Comparison of ENCODE assay signal across 24 mouse cellular contexts in the genomic region with DNA sequence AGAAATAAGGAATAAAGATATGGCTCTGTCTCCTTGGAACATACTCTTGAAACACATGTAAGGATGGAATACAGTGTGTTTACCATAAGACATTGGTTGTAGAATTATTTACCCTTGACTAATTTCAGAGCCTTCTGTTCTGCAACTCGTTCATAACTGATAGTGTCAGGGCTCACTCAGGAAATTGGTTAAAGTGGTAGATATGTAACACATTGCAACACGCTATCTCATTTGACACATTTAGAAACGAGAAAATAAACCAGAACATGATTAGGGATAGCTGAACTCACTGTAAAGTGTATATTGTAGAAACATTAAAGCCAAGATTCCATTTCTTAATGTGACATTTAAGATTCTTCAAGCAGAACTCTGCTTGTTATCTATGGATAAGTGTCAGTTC. TPM values are rescaled to one million over a fixed set of nuclear protein-coding genes. Genes with fewer than 3 reads are reported as not detected.
"Had no signal": no experiment of that assay in that cellular context is flagged by ENCODE, and none has a peak within 500 bp of the region (broad histone marks: within the 10 kb centered on the region; RNA-seq: fewer than 3 reads in every experiment).

No protein-coding gene starts in this region.

- H3K9ac ChIP-seq: liver, embryonic 14.5 days; lung, embryonic 14.5 days; midbrain, embryonic 13.5 days; midbrain, embryonic 15.5 days; neural tube, embryonic 13.5 days; neural tube, embryonic 15.5 days; stomach, embryonic 15.5 days had no signal

- ATAC-seq: midbrain, embryonic 13.5 days; midbrain, embryonic 15.5 days had no signal

- DNase-seq: lung, adult 18-20 months; lung, embryonic 14.5 days; lung, postnatal 10 days; lung, postnatal 4 days; right cerebral cortex, postnatal 14 days; thymus, adult 2 months; thymus, postnatal 25 days; thymus, postnatal 4 days had no signal

- H3K27me3 ChIP-seq: midbrain, embryonic 13.5 days; midbrain, embryonic 15.5 days; neural tube, embryonic 13.5 days; neural tube, embryonic 15.5 days; stomach, embryonic 15.5 days had no signal

- H3K27ac ChIP-seq: liver, embryonic 14.5 days; midbrain, embryonic 13.5 days; midbrain, embryonic 15.5 days; neural tube, embryonic 13.5 days; neural tube, embryonic 15.5 days; stomach, embryonic 15.5 days; stomach, postnatal 0 days had no signal

- H3K4me1 ChIP-seq: midbrain, embryonic 13.5 days; midbrain, embryonic 15.5 days; neural tube, embryonic 13.5 days; neural tube, embryonic 15.5 days; stomach, embryonic 15.5 days had no signal

- H3K9me3 ChIP-seq: midbrain, embryonic 13.5 days; midbrain, embryonic 15.5 days; neural tube, embryonic 13.5 days; neural tube, embryonic 15.5 days; stomach, embryonic 15.5 days had no signal

- H3K36me3 ChIP-seq: midbrain, embryonic 13.5 days; midbrain, embryonic 15.5 days; neural tube, embryonic 13.5 days; neural tube, embryonic 15.5 days; stomach, embryonic 15.5 days had no signal

- H3K4me3 ChIP-seq: midbrain, embryonic 13.5 days; midbrain, embryonic 15.5 days; neural tube, embryonic 13.5 days; neural tube, embryonic 15.5 days; stomach, embryonic 15.5 days had no signal

RNA-seq across cellular contexts. Expression of a gene that starts 1.6 kb away (rescaled TPM):
- total RNA-seq: midbrain, postnatal 0 days; monocyte, adult 5-6 weeks had no signal
- polyA plus RNA-seq: liver, embryonic 14.5 days; liver, embryonic 16.5 days; lung, embryonic 14.5 days; lung, embryonic 16.5 days; midbrain, embryonic 11.5 days; midbrain, embryonic 13.5 days; midbrain, embryonic 15.5 days; midbrain, postnatal 0 days; neural tube, embryonic 11.5 days; neural tube, embryonic 15.5 days; spleen, adult 2 months; stomach, embryonic 15.5 days; stomach, postnatal 0 days; testis, adult 2 months; thymus, adult 2 months; urinary bladder, adult 2 months had no signal

RNA-seq across cellular contexts. Expression of a gene that starts 5.5 kb away (rescaled TPM):
- total RNA-seq: midbrain, postnatal 0 days; monocyte, adult 5-6 weeks had no signal
- polyA plus RNA-seq: liver, embryonic 14.5 days; liver, embryonic 16.5 days; lung, embryonic 14.5 days; lung, embryonic 16.5 days; midbrain, embryonic 11.5 days; midbrain, embryonic 13.5 days; midbrain, embryonic 15.5 days; midbrain, postnatal 0 days; neural tube, embryonic 11.5 days; neural tube, embryonic 13.5 days; neural tube, embryonic 15.5 days; spleen, adult 2 months; stomach, embryonic 15.5 days; stomach, postnatal 0 days; testis, adult 2 months; thymus, adult 2 months; urinary bladder, adult 2 months had no signal

RNA-seq across cellular contexts. Expression of a gene that starts 20.1 kb away (rescaled TPM):
- total RNA-seq: midbrain, postnatal 0 days; monocyte, adult 5-6 weeks had no signal
- polyA plus RNA-seq: liver, embryonic 14.5 days; liver, embryonic 16.5 days; lung, embryonic 14.5 days; lung, embryonic 16.5 days; midbrain, embryonic 11.5 days; midbrain, embryonic 13.5 days; midbrain, embryonic 15.5 days; midbrain, postnatal 0 days; neural tube, embryonic 11.5 days; neural tube, embryonic 13.5 days; neural tube, embryonic 15.5 days; spleen, adult 2 months; stomach, embryonic 15.5 days; stomach, postnatal 0 days; testis, adult 2 months; thymus, adult 2 months; urinary bladder, adult 2 months had no signal

RNA-seq across cellular contexts. Expression of a gene that starts 35.0 kb away (rescaled TPM):
- total RNA-seq: midbrain, postnatal 0 days had no signal
- polyA plus RNA-seq: lung, embryonic 14.5 days; lung, embryonic 16.5 days; midbrain, embryonic 11.5 days; midbrain, embryonic 13.5 days; midbrain, embryonic 15.5 days; midbrain, postnatal 0 days; neural tube, embryonic 11.5 days; neural tube, embryonic 13.5 days; neural tube, embryonic 15.5 days; stomach, embryonic 15.5 days; testis, adult 2 months had no signal

RNA-seq across cellular contexts. Expression of a gene that starts 54.9 kb away (rescaled TPM):
- total RNA-seq: midbrain, postnatal 0 days; monocyte, adult 5-6 weeks had no signal
- polyA plus RNA-seq: liver, embryonic 14.5 days; liver, embryonic 16.5 days; lung, embryonic 14.5 days; lung, embryonic 16.5 days; midbrain, embryonic 11.5 days; midbrain, embryonic 13.5 days; midbrain, embryonic 15.5 days; midbrain, postnatal 0 days; neural tube, embryonic 11.5 days; neural tube, embryonic 13.5 days; neural tube, embryonic 15.5 days; spleen, adult 2 months; stomach, embryonic 15.5 days; stomach, postnatal 0 days; testis, adult 2 months; thymus, adult 2 months; urinary bladder, adult 2 months had no signal
